Mouse (Mus musculus): ENCODE results near the gene Copa. TPM values are rescaled to one million over a fixed set of nuclear protein-coding genes. Genes with fewer than 3 reads are reported as not detected.

Copa gene
- total RNA-seq, 2 experiments from 2014 or later = 146 to 147 TPM

GRCm38 (mm10) chr1:172099325-172100033 lies 17.1 kb downstream of the Copa start:
- H3K27ac ChIP-seq = no peak overlapping the region
- no peak overlapping the region for H3K4me3 ChIP-seq
- no peak for DNase-seq (ENCODE audit: low spot score in 2 of 2)
- TF ChIP-seq CTCF (conservative IDR thresholded peaks at IDR 0.05) = no peak

- no peak for TF ChIP-seq CTCF (conservative IDR thresholded peaks at IDR 0.05)
- H3K27ac ChIP-seq = no peak overlapping the region
- H3K4me3 ChIP-seq = no peak overlapping the region
- no peak for DNase-seq (ENCODE audit: low spot score in 2 of 2)
Measured at GRCm38 (mm10) chr1:172103619-172104018, 21.3 kb downstream of the Copa start.

GRCm38 (mm10) chr1:172105101-172105500 lies 22.8 kb downstream of the Copa start:
- DNase-seq (ENCODE audit: low spot score in 2 of 2) = no peak
- H3K4me3 ChIP-seq = no peak overlapping the region

GRCm38 (mm10) chr1:172107777-172108477 lies 25.6 kb downstream of the Copa start:
- peak overlapping the region; percentile 11; the same call in 1 of the 2 replicates for H3K27ac ChIP-seq
- DNase-seq (ENCODE audit: low spot score in 2 of 2) = no peak

More at GRCm38 (mm10) chr1:172105101-172105500, 22.8 kb downstream of the Copa start:
- H3K27ac ChIP-seq = no peak overlapping the region
- TF ChIP-seq CTCF (conservative IDR thresholded peaks at IDR 0.05) = peak; percentile 46

GRCm38 (mm10) chr1:172116948-172117347 lies 34.6 kb downstream of the Copa start:
- no peak for TF ChIP-seq CTCF (conservative IDR thresholded peaks at IDR 0.05)
- Histone ChIP-seq H3K27ac (no peak overlapping the region), H3K4me3 (no peak overlapping the region)
- peak; percentile 25 to 46 for DNase-seq (ENCODE audit: low spot score in 2 of 2)

More at GRCm38 (mm10) chr1:172107777-172108477, 25.6 kb downstream of the Copa start:
- H3K4me3 ChIP-seq = no peak overlapping the region
- TF ChIP-seq CTCF (conservative IDR thresholded peaks at IDR 0.05) = no peak

GRCm38 (mm10) chr1:172119100-172119499 lies 36.8 kb downstream of the Copa start:
- Histone ChIP-seq H3K27ac (no peak overlapping the region), H3K4me3 (no peak overlapping the region)
- no peak for TF ChIP-seq CTCF (conservative IDR thresholded peaks at IDR 0.05)
- no peak for DNase-seq (ENCODE audit: low spot score in 2 of 2)

- Histone ChIP-seq H3K4me3 (no peak overlapping the region), H3K27ac (no peak overlapping the region)
- DNase-seq (ENCODE audit: low spot score in 2 of 2) = peak; percentile 28 to 48
- peak; percentile 89 for TF ChIP-seq CTCF (conservative IDR thresholded peaks at IDR 0.05)
Measured at GRCm38 (mm10) chr1:172119720-172120119, 37.4 kb downstream of the Copa start.

GRCm38 (mm10) chr1:172122671-172123070 lies 40.3 kb downstream of the Copa start:
- TF ChIP-seq CTCF (conservative IDR thresholded peaks at IDR 0.05) = no peak
- DNase-seq (ENCODE audit: low spot score in 2 of 2) = no peak
- no peak overlapping the region for H3K27ac ChIP-seq
- H3K4me3 ChIP-seq = no peak overlapping the region

GRCm38 (mm10) chr1:172124572-172124971 lies 42.2 kb downstream of the Copa start:
- no peak for TF ChIP-seq CTCF (conservative IDR thresholded peaks at IDR 0.05)
- no peak for DNase-seq (ENCODE audit: low spot score in 2 of 2)
- no peak overlapping the region for H3K4me3 ChIP-seq
- no peak overlapping the region for H3K27ac ChIP-seq

GRCm38 (mm10) chr1:172126376-172127347 lies 44.3 kb downstream of the Copa start, which contains the start of gene Pex19:
Gene Pex19 (plus strand): TSS chr1:172126755.
- no peak for TF ChIP-seq CTCF (conservative IDR thresholded peaks at IDR 0.05)
- peak; percentile 74 to 82 for DNase-seq (ENCODE audit: low spot score in 2 of 2)
- Histone ChIP-seq H3K27ac (peak within 1 kb of the TSS; percentile 91), H3K4me3 (peak within 1 kb of the TSS; percentile 96)

GRCm38 (mm10) chr1:172127487-172127886 lies 45.2 kb downstream of the Copa start:
- no peak for DNase-seq (ENCODE audit: low spot score in 2 of 2)
- Histone ChIP-seq H3K27ac (0 out of 2 replicates have a peak overlapping the region, but pooled peaks have one; percentile 91), H3K4me3 (peak overlapping the region; percentile 96)
- TF ChIP-seq CTCF (conservative IDR thresholded peaks at IDR 0.05) = no peak

GRCm38 (mm10) chr1:172128563-172128962 lies 46.2 kb downstream of the Copa start:
- no peak for TF ChIP-seq CTCF (conservative IDR thresholded peaks at IDR 0.05)
- Histone ChIP-seq H3K27ac (no peak overlapping the region), H3K4me3 (no peak overlapping the region)
- DNase-seq (ENCODE audit: low spot score in 2 of 2) = no peak
